Mouse (Mus musculus): Measurements from ENCODE around the gene Gss.

DNA sequence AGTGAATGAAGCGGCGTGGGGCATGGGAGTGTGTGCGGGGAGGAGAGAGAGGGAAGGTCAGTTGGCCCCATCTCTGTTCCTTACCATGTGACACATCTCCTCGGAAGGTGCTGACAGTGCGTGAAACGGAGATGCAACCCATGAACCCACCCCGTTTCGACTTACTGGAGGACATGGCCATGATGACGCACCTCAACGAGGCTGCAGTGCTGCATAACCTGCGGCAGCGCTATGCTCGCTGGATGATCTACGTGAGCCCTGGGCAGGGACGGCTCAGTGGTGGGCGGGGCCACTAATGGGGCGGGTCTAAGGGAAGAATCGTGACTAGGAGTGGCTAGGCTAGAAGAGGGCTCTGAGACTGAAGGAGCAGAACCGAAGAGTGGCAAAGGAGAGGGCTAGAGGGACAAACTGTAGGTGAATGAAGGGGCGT, 20.7 kb upstream of the Gss start:
- TF ChIP-seq POLR2A (IDR thresholded peaks at IDR 0.05; ENCODE audit: insufficient read depth, low read depth, low read length) (peak; percentile 73), EP300 (IDR thresholded peaks at IDR 0.05; ENCODE audit: insufficient read depth, low read depth, low read length) (0 out of 2 replicates have a peak, but pooled peaks have one; percentile 17), CTCF (IDR thresholded peaks at IDR 0.05) (no peak)
